Mouse (Mus musculus): ENCODE measurements around the gene Plk3. TPM values are rescaled to one million over a fixed set of nuclear protein-coding genes. Genes with fewer than 3 reads are reported as not detected.
"Not testable (repeated sequence)": the region's sequence is repeated elsewhere in the genome, so short reads cannot be mapped to it uniquely, and the experiment has no call there.

The Plk3 gene
- total RNA-seq (2018; cell fraction: chromatin; rRNA removed) = 10 to 100 TPM in 6 of 26 experiments, 1 to 10 TPM in 19, under 1 TPM in 1; 0.67 to 21.3 (median 6.8) TPM
- total RNA-seq (2018; cell fraction: cytosol; rRNA removed) = 1 to 10 TPM in 25 of 26 experiments, under 1 TPM in 1; 0.48 to 6.3 (median 2.9) TPM
- total RNA-seq (2018; cell fraction: nucleus; rRNA removed) = 10 to 100 TPM in 9 of 26 experiments, 1 to 10 TPM in 17; 2.6 to 33.1 (median 6.9) TPM
- 1.5 to 7.7 TPM (median 2.0 TPM) in 3 replicates for polyA plus RNA-seq (2018)

DNA sequence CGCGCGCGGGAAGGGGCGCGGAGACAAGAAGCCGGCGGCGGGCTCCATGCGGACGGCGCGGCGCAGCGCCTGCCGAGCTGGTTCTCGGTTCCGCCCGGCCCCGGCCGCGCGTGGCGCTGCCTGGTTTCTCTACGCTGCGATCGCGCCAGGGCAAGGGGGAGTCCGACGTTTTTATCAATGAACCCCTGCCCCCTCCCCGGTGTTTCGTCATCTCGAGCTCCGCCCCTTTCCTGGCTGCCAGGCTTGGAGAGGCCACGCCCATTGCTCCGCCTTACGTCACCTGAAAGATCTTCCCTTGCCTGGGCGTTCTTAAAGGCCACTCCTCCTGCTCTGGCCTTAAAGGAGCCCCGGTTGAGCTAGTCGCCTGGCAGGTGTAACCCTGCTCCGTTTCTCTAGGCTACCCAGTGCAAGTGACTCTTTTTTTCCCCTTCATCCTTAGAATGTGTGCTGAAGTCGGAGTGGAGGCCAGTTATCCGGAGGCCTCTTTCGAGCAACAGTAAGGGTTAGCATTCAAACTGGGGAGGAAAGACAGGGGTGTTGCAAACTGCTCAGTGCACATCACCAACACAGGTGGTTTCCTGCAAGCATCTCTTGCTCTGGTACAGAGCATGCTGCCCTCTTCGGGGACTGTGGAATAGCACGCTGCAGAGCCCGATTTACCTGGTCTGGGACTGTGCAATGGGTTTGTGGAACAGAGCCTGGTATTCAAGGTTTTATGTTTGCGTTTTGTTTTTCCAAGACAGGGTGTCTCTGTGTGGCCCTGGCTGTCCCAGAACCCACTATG lies at the start of gene Plk3:
Plk3 (minus strand) TSS at position 147 of the 784 bp plus-strand sequence.
- peak within 1 kb of the TSS; percentile 46 for H3K27ac ChIP-seq
- WGBS (ENCODE audit: missing documents) = 4% methylated on average over 47 of the region's 48 CpGs
- H3K36me3 ChIP-seq (ENCODE audit: inconsistent target) = no peaks in the 10 kb centered on the region; the same call in 1 of the 2 replicates
- peaks cover 9% of the 10 kb centered on the region; the same call in 1 of the 2 replicates for H3K79me2 ChIP-seq (ENCODE audit: inconsistent target)
- peak within 1 kb of the TSS; percentile 54 for H3K4me3 ChIP-seq (ENCODE audit: inconsistent target)

- 15% methylated on average over 9 of the region's 9 CpGs for WGBS (ENCODE audit: missing documents)
- H3K4me3 ChIP-seq (ENCODE audit: inconsistent target) = peak overlapping the region; percentile 91
- peaks cover 26% of the 10 kb centered on the region for H3K79me2 ChIP-seq (ENCODE audit: inconsistent target)
- not testable (repeated sequence) for H3K36me3 ChIP-seq (ENCODE audit: inconsistent target)
- H3K27ac ChIP-seq = peak overlapping the region; percentile 68
Observed at GRCm38 (mm10) chr4:117182759-117183096, 49.0 kb upstream of the Plk3 start.

GRCm38 (mm10) chr4:117181863-117182758 lies 48.3 kb upstream of the Plk3 start, which contains the start of gene Kif2c:
Gene Kif2c, minus strand, starts transcription at chr4:117182639.
- peak within 1 kb of the TSS; percentile 91 for H3K4me3 ChIP-seq (ENCODE audit: inconsistent target)
- H3K27ac ChIP-seq = peak within 1 kb of the TSS; percentile 68
- 2% methylated on average over 39 of the region's 42 CpGs for WGBS (ENCODE audit: missing documents)
- H3K36me3 ChIP-seq (ENCODE audit: inconsistent target) = no peaks in the 10 kb centered on the region
- peaks cover 26% of the 10 kb centered on the region for H3K79me2 ChIP-seq (ENCODE audit: inconsistent target)

DNA sequence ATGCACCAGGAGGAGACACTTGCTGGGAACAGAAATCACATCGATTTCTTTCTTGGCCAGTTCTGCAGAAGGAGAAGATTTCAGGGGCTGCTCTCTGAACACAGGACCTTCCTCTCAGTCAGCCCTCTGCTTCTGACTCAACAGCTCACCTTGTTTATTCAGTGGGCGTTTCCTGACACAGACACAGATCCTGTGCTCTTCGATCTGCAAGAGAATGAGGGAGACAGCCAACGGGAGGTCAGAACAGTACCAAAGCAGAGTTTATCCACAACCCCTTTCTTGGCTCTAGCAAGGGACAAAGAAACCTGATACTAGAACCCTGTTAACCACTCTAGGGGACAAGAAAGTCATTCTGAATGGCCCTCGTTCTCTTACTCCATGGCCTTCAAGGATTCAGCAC lies 36.2 kb upstream of the Plk3 start:
- WGBS (ENCODE audit: missing documents) = 93% methylated on average over 5 of the region's 5 CpGs
- Histone ChIP-seq H3K36me3 (ENCODE audit: inconsistent target) (no peaks in the 10 kb centered on the region), H3K4me3 (ENCODE audit: inconsistent target) (no peak overlapping the region), H3K79me2 (ENCODE audit: inconsistent target) (no peaks in the 10 kb centered on the region), H3K27ac (no peak overlapping the region)

GRCm38 (mm10) chr4:117161183-117161582 lies 27.4 kb upstream of the Plk3 start:
- Histone ChIP-seq H3K79me2 (ENCODE audit: inconsistent target) (no peaks in the 10 kb centered on the region), H3K4me3 (ENCODE audit: inconsistent target) (no peak overlapping the region), H3K27ac (no peak overlapping the region), H3K36me3 (ENCODE audit: inconsistent target) (no peaks in the 10 kb centered on the region)
- 84% methylated on average over 4 of the region's 4 CpGs for WGBS (ENCODE audit: missing documents)

DNA sequence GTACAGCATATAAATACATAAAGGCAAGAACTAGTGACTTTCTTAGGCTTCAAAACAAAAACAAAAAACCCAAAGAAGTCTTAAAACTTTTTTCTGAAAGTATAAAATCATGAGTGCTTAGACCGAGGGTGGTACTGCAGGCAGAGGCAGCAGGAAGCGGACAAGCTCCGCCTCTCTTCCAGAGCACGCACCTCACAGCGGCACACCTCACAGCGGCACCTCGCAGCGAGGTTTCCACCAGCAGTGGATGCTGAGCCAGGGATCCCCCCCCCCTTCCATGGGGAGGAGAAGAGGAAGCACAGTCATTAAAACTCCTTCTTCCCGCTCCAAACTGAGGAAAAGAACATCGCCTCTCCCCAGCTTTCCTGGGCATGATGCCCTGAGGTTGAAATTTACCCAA lies 25.9 kb upstream of the Plk3 start:
- H3K27ac ChIP-seq = no peak overlapping the region
- no peak overlapping the region for H3K4me3 ChIP-seq (ENCODE audit: inconsistent target)
- peaks cover 9% of the 10 kb centered on the region for H3K79me2 ChIP-seq (ENCODE audit: inconsistent target)
- 90% methylated on average over 9 of the region's 10 CpGs for WGBS (ENCODE audit: missing documents)
- H3K36me3 ChIP-seq (ENCODE audit: inconsistent target) = no peaks in the 10 kb centered on the region

- Histone ChIP-seq H3K27ac (peak overlapping the region; percentile 29; the same call in 1 of the 2 replicates), H3K4me3 (ENCODE audit: inconsistent target) (peak overlapping the region; percentile 34), H3K79me2 (ENCODE audit: inconsistent target) (peaks cover 31% of the 10 kb centered on the region), H3K36me3 (ENCODE audit: inconsistent target) (peaks cover 29% of the 10 kb centered on the region; the same call in 1 of the 2 replicates)
- WGBS (ENCODE audit: missing documents) = 29% methylated on average over 6 of the region's 6 CpGs
Observed at GRCm38 (mm10) chr4:117156372-117156771, 22.6 kb upstream of the Plk3 start.

DNA sequence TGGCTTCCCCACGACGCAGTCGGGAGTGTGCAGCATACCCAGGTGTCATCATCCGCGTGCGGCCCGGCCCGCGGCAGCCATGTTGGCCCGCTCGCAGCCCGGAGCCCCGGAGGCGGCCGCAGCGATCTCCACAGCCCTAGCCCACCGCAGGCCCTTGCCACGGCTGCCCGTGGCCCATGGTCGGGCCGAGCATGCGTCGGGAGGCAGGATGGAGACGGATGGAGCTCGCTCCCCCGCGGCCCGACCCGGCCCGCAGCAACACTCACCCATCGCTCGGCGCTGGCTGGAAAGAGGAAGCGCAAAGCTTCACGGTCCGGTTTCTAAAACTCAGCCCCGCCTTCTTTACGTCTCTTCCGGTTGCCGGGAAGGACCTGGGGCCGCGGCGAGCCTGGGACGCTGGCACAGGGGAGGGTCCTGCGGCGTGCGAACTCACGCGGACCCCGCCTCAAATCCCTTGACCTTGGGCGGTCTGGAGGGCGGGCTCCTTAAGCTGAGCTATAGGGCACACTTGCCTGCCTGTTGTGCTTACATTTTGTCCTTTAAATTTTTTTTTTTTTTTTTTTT lies 22.1 kb upstream of the Plk3 start, which contains the start of gene Rps8:
Rps8 (minus strand) TSS at position 452 of the 564 bp plus-strand sequence.
- H3K79me2 ChIP-seq (ENCODE audit: inconsistent target) = peaks cover 31% of the 10 kb centered on the region
- peak within 1 kb of the TSS; percentile 58 for H3K27ac ChIP-seq
- WGBS (ENCODE audit: missing documents) = 1% methylated on average over 31 of the region's 52 CpGs
- peak within 1 kb of the TSS; percentile 85 for H3K4me3 ChIP-seq (ENCODE audit: inconsistent target)
- H3K36me3 ChIP-seq (ENCODE audit: inconsistent target) = peaks cover 32% of the 10 kb centered on the region; the same call in 1 of the 2 replicates

GRCm38 (mm10) chr4:117155020-117155791 lies 21.4 kb upstream of the Plk3 start:
- Histone ChIP-seq H3K27ac (peak overlapping the region; percentile 58), H3K4me3 (ENCODE audit: inconsistent target) (peak overlapping the region; percentile 85), H3K36me3 (ENCODE audit: inconsistent target) (peaks cover 32% of the 10 kb centered on the region; the same call in 1 of the 2 replicates), H3K79me2 (ENCODE audit: inconsistent target) (peaks cover 31% of the 10 kb centered on the region)
- 3% methylated on average over 44 of the region's 44 CpGs for WGBS (ENCODE audit: missing documents)

DNA sequence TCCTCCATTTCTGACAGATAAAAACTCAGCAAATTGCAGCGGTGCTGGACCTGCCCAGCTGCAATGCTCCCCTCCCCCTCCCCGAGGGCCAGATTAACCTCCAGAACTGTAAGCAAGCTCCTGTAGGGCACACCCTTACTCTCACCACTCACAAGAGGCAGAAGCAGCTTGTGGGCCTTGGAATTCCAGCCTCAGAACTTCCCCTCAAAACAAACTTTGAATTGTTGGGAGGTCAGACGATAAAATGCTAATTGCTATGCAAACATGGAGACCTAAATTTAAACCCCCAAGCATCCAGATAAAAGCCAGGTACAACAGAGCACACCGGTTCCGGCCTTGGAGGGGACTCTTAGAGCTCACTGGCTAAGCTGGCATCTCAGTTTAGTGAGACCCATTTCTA lies 19.0 kb upstream of the Plk3 start:
- Histone ChIP-seq H3K4me3 (ENCODE audit: inconsistent target) (no peak overlapping the region), H3K27ac (no peak overlapping the region)
- 92% methylated on average over 5 of the region's 5 CpGs for WGBS (ENCODE audit: missing documents)

DNA sequence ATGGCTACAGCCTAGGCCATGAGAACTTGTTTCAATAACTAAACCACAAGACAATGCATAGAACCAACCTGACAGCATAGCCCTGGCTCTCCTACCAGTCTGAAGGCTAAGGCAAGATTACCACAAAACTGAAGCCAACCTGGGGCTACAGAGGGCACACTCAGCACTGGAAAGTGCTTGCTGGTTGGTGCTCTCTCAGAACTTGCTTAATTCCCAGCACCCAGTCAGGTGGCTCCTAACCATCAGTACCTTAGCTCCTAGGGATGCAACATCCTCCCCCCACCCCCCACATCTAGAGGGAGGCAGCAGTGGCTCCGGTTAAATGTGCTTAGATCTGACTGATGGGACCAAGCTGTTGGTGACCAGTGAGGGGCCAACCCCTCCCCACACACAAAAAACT lies 17.7 kb upstream of the Plk3 start:
- peaks cover 31% of the 10 kb centered on the region for H3K79me2 ChIP-seq (ENCODE audit: inconsistent target)
- no peak overlapping the region for H3K4me3 ChIP-seq (ENCODE audit: inconsistent target)
- peaks cover 32% of the 10 kb centered on the region; the same call in 1 of the 2 replicates for H3K36me3 ChIP-seq (ENCODE audit: inconsistent target)
- H3K27ac ChIP-seq = no peak overlapping the region
- 67% methylated on average over 1 of the region's 1 CpGs for WGBS (ENCODE audit: missing documents)

More for the DNA sequence above, 19.0 kb upstream of the Plk3 start:
- Histone ChIP-seq H3K36me3 (ENCODE audit: inconsistent target) (peaks cover 32% of the 10 kb centered on the region; the same call in 1 of the 2 replicates), H3K79me2 (ENCODE audit: inconsistent target) (peaks cover 31% of the 10 kb centered on the region)

DNA sequence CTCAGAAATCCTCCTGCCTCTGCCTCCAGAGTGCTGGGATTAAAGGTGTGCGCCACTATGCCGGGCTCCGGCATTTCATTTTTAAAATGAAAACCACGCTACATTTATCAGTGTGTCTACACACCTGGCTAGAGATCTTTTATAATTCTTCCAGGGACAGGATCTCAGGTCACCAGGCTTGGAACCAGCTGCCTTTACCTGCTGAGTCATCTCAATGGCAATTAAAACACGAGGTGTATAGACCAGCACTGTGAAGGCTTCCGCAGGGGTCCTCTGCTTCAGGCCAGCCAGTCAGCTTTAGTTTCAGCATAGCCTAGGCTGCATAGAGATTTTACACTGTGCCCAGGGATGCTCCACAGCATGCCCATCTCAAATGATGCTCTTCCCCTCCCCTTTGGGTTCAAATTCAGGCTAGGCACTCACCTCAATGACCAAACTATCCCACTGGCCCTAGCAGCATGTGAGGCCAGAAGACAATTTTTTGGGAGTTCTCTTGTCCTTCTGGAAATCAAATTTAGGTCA lies 16.5 kb upstream of the Plk3 start:
- no peak overlapping the region for H3K27ac ChIP-seq
- WGBS (ENCODE audit: missing documents) = 86% methylated on average over 6 of the region's 6 CpGs

More for the DNA sequence above, 16.5 kb upstream of the Plk3 start:
- H3K79me2 ChIP-seq (ENCODE audit: inconsistent target) = peaks cover 28% of the 10 kb centered on the region
- H3K36me3 ChIP-seq (ENCODE audit: inconsistent target) = peaks cover 32% of the 10 kb centered on the region; the same call in 1 of the 2 replicates
- H3K4me3 ChIP-seq (ENCODE audit: inconsistent target) = no peak overlapping the region

All from macrophage (primary cell).